Mouse (Mus musculus) brown adipose tissue, adult 24 weeks (tissue): ENCODE data around the gene Kif4. TPM values are rescaled to one million over a fixed set of nuclear protein-coding genes. Genes with fewer than 3 reads are reported as not detected.

Source experiments
- H3K27ac ChIP-seq: fragments of 200-500 bp; replicated peaks from 2 replicates; pipeline ENCODE4 v1.5.1; 2012; ENCODE audit warnings: low read depth, mild to moderate bottlenecking, low read length
- H3K4me1 ChIP-seq: fragments of 200-500 bp; 2 replicates; pipeline ENCODE4 v1.6.1; 2012; ENCODE audit warnings: low read length, mixed read lengths; ENCODE audit not compliant: control insufficient read depth, insufficient read depth, insufficient read length
- H3K4me3 ChIP-seq: fragments of 200-500 bp; 2 replicates; pipeline ENCODE4 v1.5.1; 2012; ENCODE audit warnings: low read depth, mild to moderate bottlenecking, low read length, moderate library complexity; ENCODE audit not compliant: insufficient read depth
- polyA plus RNA-seq: library from polyadenylated mRNA; stranded (reverse); fragments of >200 nt; gene quantifications from 2 replicates; pipeline ENCODE4 v1.2.4, GENCODE M21; 2012; ENCODE audit not compliant: missing spikeins, insufficient read depth, insufficient read length

Kif4 gene
- polyA plus RNA-seq, 1 experiment = not detected

DNA sequence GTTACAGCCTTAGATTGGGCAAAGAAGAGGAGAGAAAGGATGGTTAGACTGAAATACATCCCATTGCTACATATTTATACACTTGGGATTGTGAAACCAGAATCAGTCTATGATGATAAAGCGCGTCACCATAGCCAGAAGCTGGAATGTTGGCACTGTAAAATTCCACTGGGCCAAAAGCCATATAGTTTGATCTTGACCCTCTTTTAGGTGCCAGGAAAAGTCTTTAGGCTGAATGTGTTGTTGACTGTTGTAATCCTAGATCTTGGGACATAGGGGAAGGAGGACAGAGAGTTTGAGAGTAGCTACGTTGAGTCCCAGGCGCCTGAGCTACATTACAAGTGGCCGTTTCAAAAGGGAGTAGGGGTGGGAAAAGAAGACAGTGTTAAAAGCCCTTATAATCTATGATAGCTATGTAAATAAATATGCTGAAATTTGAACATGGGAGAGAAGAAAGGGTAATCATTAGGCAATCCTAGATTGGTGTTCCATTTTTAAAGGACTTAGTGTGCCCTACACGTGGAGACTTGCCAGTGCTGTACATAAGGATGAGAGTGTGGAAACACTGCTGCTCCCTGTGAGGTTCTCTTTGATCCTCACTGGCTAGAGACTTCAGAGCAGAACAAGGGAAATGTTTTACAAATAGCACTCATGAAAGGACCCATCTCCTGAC, 62.0 kb downstream of the Kif4 start:
- H3K4me1 ChIP-seq = no peaks in the 10 kb centered on the region
- H3K4me3 ChIP-seq = no peak overlapping the region
- no peak overlapping the region for H3K27ac ChIP-seq

DNA sequence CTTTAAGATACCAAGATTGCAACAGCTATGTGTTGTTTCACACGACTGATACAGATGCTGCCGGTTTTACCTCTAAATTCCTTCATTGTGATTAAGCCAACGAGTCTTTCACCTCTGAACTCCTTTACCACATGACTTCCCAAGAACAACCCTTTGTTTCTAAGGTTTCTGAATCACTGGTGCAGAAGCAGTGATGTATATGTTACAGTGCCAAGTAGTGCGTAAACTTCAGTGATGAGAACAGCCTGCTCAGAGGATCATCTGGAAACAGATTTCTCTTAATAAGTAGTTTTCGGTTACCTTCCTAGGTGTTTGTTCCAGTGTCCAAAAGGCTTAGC, 62.5 kb downstream of the Kif4 start:
- H3K4me1 ChIP-seq = no peaks in the 10 kb centered on the region
- H3K27ac ChIP-seq = no peak overlapping the region
- H3K4me3 ChIP-seq = no peak overlapping the region

DNA sequence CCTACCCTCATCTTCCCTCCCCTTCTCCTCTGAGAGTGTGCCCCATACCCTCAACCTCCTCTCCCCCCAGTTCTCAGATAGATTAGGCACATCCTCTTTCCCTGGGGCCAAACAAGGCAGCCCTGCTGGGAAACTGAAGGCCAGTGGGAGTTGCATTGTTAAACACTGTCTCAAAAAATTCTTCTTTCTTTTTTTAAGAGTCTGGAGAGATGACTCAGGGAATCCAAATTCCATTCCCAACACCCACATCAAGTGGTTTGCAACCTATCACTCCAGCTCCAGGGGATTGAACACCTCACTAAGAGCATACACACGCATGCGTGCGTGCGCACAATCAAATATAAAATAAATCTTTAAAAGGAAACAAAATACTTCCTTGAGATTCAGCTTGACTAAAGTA, 71.2 kb downstream of the Kif4 start:
- Histone ChIP-seq H3K4me1 (no peaks in the 10 kb centered on the region), H3K4me3 (no peak overlapping the region), H3K27ac (no peak overlapping the region)

DNA sequence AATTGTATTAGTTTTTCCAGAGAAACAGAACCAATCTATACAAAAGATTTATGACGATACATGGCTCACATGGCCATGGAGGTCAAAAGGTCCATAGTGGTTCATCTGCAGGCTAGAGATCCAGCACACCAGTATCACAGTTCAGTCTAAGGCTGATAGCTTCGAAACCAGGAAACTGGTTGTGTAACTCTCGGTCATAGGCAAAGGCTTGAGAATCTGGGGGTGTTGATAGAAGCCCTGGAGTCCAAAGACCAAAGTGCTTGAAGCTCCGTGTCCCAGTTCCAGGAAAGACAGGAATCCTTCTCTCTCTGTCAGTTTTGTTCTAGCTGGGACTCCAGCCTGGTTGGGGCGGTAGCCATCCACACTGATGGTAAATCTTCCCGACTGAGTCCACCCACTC, 82.5 kb downstream of the Kif4 start:
- H3K4me3 ChIP-seq = no peak overlapping the region
- H3K27ac ChIP-seq = no peak overlapping the region
- no peaks in the 10 kb centered on the region for H3K4me1 ChIP-seq

DNA sequence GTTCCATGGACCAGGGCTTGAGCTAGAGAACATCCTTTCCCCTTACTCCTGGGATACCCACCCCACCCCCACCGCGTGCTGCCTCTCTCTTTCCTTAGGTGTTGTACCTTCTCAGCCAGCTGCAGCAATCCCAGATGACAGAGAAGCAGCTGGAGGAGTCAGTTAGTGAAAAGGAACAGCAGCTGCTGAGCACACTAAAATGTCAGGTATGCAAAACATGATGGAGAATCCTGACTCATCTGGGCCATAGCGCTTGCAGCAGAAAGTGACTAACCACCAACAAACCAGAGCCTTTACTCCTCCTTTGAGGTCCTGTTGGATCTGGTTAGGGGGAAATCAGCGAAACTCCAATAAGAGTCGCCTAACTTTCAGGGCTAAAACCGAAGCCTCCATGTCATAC, 90.6 kb downstream of the Kif4 start:
- H3K27ac ChIP-seq = no peak overlapping the region
- no peaks in the 10 kb centered on the region for H3K4me1 ChIP-seq
- H3K4me3 ChIP-seq = no peak overlapping the region

DNA sequence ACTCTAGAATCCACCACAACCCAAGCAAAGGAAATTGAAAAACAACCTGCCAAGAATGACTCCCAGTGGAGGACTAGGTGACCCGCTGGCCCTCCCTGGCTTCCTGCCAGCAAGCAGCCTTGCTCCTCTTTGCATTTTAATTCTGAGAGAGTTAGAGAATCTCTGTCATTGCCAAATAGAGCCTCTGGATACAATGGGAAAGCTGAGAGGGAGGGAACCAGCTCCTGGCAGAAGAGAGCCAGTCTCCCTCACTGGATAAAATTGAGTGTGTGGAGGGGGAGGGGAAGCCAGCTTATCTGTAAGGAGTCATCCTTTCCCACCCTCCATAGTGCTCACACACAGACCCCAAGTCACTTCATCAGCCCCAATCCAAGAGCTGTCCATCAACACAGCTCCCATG, 103.4 kb downstream of the Kif4 start:
- no peak overlapping the region for H3K4me3 ChIP-seq
- H3K27ac ChIP-seq = no peak overlapping the region
- peaks cover 3% of the 10 kb centered on the region; the same call in 1 of the 2 replicates for H3K4me1 ChIP-seq

DNA sequence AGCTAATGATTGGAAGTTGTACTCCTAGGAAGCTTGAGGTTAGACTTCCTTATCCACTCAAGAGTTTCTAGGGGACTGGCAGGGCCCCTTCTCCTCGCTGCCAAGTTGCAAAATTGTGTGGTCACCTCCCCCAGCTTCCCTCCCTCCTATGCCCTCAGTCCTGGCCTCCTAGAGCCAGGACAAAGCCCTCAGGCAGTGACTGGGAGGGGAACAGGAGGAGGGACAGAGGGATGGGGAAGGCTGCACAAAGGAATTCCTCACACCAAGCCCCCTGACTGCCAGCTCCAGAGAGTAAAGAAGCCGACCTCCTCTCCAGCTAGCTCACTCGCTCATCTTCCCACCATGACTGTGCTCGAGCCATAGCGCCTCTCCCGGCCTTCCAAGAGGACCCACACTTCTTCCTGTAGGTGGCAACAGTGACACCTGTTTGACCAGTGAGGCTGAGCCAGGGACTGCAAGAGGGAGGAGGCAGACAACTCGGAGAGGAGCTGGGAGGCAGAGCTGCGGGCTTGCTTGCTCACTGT, 104.2 kb downstream of the Kif4 start, which contains the start of gene Gdpd2:
Gene Gdpd2, plus strand, starts transcription at position 209 of the 524 bp plus-strand sequence.
- Histone ChIP-seq H3K4me3 (no peak within 1 kb of the TSS), H3K27ac (no peak within 1 kb of the TSS), H3K4me1 (peaks cover 3% of the 10 kb centered on the region; the same call in 1 of the 2 replicates)

DNA sequence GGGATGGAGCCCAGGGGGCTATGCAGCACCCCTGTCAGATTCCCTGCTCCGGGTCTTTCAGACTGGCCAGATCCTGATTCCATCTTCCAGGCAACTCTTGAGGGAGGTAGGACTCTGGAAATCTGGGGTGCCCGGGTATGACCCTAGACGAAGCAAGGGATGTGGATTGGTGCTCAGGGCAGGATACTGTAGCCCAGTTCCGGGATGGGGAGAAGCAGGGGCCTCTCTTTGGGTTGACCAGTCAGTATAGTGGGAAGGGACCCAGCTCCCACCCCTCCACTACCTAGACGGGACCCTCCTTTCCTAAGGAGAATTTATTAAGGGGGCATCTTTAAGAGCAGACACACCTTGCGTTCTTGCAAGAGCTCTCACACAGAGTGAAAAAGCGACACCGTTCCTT, 104.7 kb downstream of the Kif4 start:
- Histone ChIP-seq H3K4me3 (no peak overlapping the region), H3K27ac (no peak overlapping the region), H3K4me1 (peaks cover 3% of the 10 kb centered on the region; the same call in 1 of the 2 replicates)

DNA sequence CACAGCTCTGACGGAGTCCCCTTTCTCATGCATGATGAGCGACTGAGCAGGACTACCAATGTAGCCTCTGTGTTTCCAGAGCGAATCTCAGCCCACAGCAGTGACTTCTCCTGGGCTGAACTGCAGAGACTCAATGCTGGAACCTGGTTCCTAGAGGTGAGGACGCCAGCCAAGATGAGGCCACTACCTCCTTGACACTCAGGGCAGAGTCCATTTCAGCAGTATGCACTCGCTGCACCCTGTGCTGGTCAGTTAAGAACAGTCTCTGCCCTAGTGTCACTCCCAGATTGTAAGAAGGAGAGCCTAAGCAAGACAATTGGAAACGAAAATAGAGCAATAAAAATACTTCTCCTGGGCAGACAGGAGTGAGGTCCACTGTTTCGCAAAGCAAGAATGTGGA, 108.8 kb downstream of the Kif4 start:
- no peak overlapping the region for H3K27ac ChIP-seq
- no peak overlapping the region for H3K4me3 ChIP-seq
- H3K4me1 ChIP-seq = peaks cover 3% of the 10 kb centered on the region; the same call in 1 of the 2 replicates

DNA sequence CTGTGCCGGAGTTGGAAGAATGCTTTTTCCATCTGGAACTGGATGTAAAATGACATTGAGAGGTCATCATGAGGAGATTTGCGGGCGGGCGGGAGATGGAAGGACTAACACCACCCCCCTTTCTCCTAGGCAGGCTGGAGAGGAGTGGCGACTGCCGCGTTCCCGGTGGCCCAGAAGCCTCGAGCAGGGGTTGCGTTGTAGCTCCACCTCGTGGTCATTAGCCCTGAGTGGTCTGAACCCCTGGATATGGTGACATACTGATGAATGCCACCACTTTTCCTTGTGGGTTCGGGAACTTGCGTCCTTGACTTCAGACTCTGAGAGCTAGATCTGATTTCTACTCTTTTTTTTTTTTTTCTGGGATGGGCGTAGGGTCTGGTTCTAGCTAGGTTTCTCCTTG, 113.4 kb downstream of the Kif4 start:
- Histone ChIP-seq H3K4me1 (no peaks in the 10 kb centered on the region), H3K4me3 (peak overlapping the region; percentile 18; the same call in 1 of the 2 replicates), H3K27ac (no peak overlapping the region)

DNA sequence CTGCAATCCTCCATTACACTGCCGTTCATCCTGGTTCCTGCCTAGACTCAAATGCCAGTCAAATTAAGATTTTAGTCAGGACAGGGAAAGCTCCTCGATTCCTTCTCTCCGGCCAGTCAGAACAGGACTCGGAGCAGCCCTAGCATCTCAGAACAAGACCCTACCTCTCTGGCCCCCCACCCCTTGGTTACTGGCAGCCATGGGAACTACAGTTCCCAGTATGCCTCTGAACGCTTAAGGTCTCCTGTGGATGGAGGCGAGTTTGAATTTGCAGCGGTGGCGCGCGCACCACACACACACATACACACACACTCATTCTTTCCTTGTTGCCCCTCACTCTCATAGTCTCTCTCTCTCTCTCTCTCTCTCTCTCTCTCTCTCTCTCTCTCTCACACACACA, 113.9 kb downstream of the Kif4 start:
- Histone ChIP-seq H3K27ac (no peak overlapping the region), H3K4me1 (no peaks in the 10 kb centered on the region), H3K4me3 (peak overlapping the region; percentile 18; the same call in 1 of the 2 replicates)

DNA sequence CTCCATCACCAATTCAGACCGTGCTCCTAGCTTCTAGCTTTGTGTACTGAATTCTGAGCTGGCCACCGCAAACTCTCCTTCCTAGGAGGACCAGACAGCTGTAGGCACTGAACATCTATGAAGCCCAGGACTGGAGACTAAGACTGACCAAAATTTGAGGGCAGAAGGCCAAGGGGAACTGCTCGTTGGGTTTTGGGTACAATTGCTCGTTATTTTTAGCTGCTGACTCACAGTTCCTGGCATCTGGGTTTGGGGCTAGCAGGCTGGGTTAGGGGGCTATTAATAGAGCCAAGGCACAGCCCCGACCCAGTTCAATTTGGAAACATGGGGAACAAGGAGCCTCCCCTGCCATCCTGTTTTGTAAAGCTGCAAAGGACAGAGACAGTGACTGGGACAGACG, 115.2 kb downstream of the Kif4 start:
- H3K4me3 ChIP-seq = no peak overlapping the region
- no peaks in the 10 kb centered on the region for H3K4me1 ChIP-seq
- H3K27ac ChIP-seq = no peak overlapping the region

DNA sequence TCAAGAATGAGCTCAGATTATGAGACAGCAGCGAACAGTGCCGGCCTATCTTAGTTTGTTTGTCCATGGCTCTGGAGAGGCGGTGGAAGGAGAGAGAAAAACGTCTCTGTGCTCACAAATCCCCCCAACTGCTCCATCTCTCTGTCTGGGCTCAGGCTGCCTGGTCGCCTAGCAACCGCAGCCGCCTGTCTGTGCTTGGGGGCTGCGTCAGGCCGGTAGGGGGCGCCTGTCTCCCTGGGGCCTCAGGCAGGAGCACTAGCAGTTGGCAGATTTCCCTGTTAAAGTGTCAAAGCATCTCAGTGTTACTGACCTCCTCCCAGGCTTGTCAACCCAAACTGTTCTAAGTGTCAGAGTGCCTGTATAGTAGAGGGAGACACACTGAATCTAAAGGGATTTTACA, 116.4 kb downstream of the Kif4 start:
- Histone ChIP-seq H3K4me3 (no peak overlapping the region), H3K27ac (no peak overlapping the region), H3K4me1 (no peaks in the 10 kb centered on the region)

DNA sequence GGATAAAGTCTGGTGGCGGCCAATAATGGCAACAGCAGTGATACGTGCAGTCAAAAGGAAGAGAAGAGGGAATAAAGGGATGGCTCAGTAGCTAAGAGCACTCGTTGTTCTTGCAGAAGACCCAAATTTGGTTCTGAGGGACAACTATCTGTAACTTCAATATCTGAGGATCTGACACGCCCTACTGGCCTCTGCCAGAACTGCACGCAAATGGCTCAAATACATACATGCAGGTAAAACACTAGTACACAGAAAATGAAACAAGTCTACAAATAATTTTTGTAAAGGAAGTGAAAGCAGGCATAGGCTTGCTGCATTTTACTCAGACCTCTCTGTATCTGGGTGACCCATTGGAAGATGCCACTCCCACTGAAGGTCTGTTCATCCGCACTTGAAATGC, 140.3 kb downstream of the Kif4 start:
- Histone ChIP-seq H3K4me1 (no peaks in the 10 kb centered on the region), H3K4me3 (no peak overlapping the region), H3K27ac (no peak overlapping the region)

DNA sequence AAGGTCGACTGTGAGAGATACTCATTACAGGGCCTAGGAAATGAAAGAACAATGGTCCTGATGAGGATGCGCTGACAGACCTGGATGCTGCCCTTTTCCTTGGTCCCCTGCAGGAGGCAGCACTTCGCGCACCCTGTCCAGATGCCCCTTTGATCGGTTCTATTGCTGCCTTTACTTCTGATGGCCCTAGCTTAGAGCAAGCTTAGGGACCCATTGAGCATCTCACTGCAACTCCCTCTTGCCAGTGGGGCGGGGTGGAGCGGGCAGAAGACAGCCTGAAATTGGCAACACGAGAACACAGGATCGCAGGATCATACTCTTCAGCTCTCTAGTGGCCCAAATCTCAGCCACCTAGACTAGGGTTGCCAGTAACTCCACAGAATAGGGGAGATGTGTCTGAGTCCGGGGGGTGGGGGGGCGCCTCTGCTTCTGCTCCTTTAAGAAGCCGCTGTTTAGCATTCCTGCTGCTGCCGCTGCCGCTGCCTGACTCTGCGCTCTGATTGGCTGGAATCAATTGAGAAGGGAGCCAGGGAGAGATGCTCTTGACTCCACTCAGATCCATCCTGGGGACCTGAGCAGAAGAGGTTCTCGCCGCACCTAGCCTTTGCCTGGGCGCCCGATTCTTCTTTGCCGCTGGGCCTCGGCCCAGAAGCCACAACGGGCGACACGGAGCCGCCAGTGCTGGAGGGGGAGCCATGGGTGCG, 141.8 kb downstream of the Kif4 start, which contains the start of gene Dlg3:
Gene Dlg3, plus strand, starts transcription at position 542 of the 704 bp plus-strand sequence.
- no peaks in the 10 kb centered on the region for H3K4me1 ChIP-seq

More for the DNA sequence above, 141.8 kb downstream of the Kif4 start, which contains the start of gene Dlg3:
- Histone ChIP-seq H3K4me3 (peak within 1 kb of the TSS; percentile 42), H3K27ac (no peak within 1 kb of the TSS)
